Mouse (Mus musculus) liver, embryonic 11.5 days (tissue): ENCODE measurements around the gene Fbxl16. TPM values are rescaled to one million over a fixed set of nuclear protein-coding genes. Genes with fewer than 3 reads are reported as not detected.

Experiments
- ATAC-seq: fragments of 200-750 bp; cut with Nextera tagmentation; replicated peaks from 2 replicates; pipeline ENCODE4 v1.8.0; 2017; ENCODE audit warnings: moderate number of reproducible peaks, mild to moderate bottlenecking, moderate TSS enrichment, moderate library complexity; ENCODE audit not compliant: low FRiP score
- DNase-seq: peaks from one replicate; pipeline ENCODE4 v3.0.0-alpha.2; 2017; ENCODE audit warnings: low spot score
- H3K27ac ChIP-seq: fragments of 300-500 bp; sonication (generic); 2 replicates; pipeline ENCODE4 v1.5.1; 2014; ENCODE audit warnings: mild to moderate bottlenecking, low read depth, low read length, control low read depth
- H3K27me3 ChIP-seq: fragments of 300-500 bp; sonication (generic); replicated peaks from 2 replicates; pipeline ENCODE4 v1.6.1; 2014; ENCODE audit warnings: low read length, mixed read lengths; ENCODE audit not compliant: control insufficient read depth, insufficient read depth
- H3K36me3 ChIP-seq: fragments of 300-500 bp; sonication (generic); 2 replicates; pipeline ENCODE4 v1.6.1; 2014; ENCODE audit warnings: mild to moderate bottlenecking, low read length, moderate library complexity, mixed read lengths; ENCODE audit not compliant: control insufficient read depth, insufficient read depth
- H3K4me1 ChIP-seq: fragments of 300-500 bp; sonication (generic); replicated peaks from 2 replicates; pipeline ENCODE4 v1.6.1; 2014; ENCODE audit warnings: low read length, mixed read lengths; ENCODE audit not compliant: control insufficient read depth, insufficient read depth
- H3K4me2 ChIP-seq: fragments of 300-500 bp; sonication (generic); 2 replicates; pipeline ENCODE4 v1.6.1; 2014; ENCODE audit warnings: mild to moderate bottlenecking, control low read depth, moderate library complexity
- H3K4me3 ChIP-seq: fragments of 300-500 bp; sonication (generic); 2 replicates; pipeline ENCODE4 v1.5.1; 2014; ENCODE audit warnings: low read depth, low read length, control low read depth
- H3K9ac ChIP-seq: fragments of 300-500 bp; sonication (generic); 2 replicates; pipeline ENCODE4 v1.6.1; 2014; ENCODE audit warnings: low read depth, low read length, control low read depth
- H3K9me3 ChIP-seq: fragments of 300-500 bp; sonication (generic); 2 replicates; pipeline ENCODE4 v1.6.1; 2016; ENCODE audit warnings: low read length, inconsistent platforms, mixed read lengths; ENCODE audit not compliant: control insufficient read depth
- WGBS: fragments of 180-500 bp; shearing (Covaris S2); extraction: QIAGEN DNeasy Blood & Tissue Kit; methylation state at CpG from one replicate; pipeline ENCODE4 v1.1.7; 2014; 5-methylcytosine and 5-hydroxymethylcytosine counted together
- polyA plus RNA-seq: library from polyadenylated mRNA; unstranded; fragments of >200 nt; fragmentation: Nextera tagmentation; extraction: Ambion mirVana; gene quantifications from 2 replicates; pipeline ENCODE4 v1.2.1, GENCODE M21; 2014

Gene Fbxl16
- polyA plus RNA-seq, 1 experiment from 2014 or later, result 0.99 TPM

DNA sequence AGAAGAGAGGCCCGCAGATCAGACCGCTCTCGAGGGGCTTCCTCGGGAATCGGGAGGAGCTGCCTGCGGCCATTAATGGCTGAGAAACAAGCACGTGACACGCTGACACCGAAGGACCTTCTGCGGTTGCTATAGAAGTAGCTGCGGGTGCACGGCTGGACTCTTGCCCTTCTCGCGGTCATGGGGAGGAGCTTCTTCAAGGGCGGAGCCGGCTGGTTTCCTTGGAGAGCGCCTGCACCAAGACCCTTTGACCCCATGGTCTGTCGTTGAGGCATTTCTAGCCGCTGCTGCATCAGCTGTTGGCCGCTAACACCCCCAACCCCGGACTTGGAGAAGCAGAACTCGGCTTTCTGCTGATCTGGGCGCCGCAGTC, 24.4 kb downstream of the Fbxl16 start, which contains the start of gene Stub1:
Stub1 (minus strand) TSS at position 114 of the 373 bp plus-strand sequence.
- Histone ChIP-seq H3K4me3 (peak within 1 kb of the TSS; percentile 85), H3K27ac (peak within 1 kb of the TSS; percentile 97), H3K4me2 (peak within 1 kb of the TSS; percentile 99), H3K9ac (peak within 1 kb of the TSS; percentile 88), H3K36me3 (peaks cover 32% of the 10 kb centered on the region), H3K27me3 (no peaks in the 10 kb centered on the region), H3K4me1 (peaks cover 64% of the 10 kb centered on the region), H3K9me3 (no peaks in the 10 kb centered on the region)
- DNase-seq (no peak), ATAC-seq (peak; percentile 50)
- WGBS, result under 1% methylated on average over 24 of the region's 24 CpGs

DNA sequence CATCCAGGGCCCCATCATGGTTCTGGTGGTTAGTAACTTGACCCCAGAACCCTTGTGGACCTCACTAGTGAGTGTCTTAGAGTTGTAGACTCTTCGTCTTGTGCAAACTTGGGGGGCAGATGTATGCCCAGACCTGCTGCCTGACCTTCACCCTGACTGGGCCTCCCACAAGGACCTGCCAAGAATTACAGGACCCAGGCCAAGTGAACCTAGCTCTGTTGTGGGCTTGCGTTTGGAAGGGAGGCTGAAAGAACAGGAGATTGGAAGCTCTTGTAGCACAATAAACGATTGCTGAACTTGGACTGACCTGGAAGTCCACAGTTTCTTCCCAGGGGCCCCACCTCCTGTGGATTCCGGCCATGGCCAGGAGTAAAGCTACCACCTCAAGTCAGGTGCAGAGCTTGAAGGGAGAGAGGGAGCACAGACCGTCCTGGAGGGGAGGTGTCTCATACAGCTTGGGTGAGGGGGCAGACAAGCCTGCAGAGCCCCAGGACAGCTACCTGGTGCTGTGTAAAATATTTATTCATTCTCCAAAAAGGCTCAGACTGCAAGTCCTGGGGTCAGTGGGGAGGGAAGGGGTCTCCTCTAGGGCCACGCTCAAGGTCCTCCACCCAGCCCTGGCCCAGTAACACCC, 25.2 kb downstream of the Fbxl16 start:
- WGBS, result 42% methylated on average over 6 of the region's 6 CpGs
- Histone ChIP-seq H3K4me1 (peaks cover 61% of the 10 kb centered on the region), H3K36me3 (peaks cover 33% of the 10 kb centered on the region), H3K9me3 (no peaks in the 10 kb centered on the region), H3K4me2 (peak overlapping the region; percentile 99), H3K4me3 (peak overlapping the region; percentile 85), H3K27ac (peak overlapping the region; percentile 97), H3K9ac (peak overlapping the region; percentile 88), H3K27me3 (no peaks in the 10 kb centered on the region)
- DNase-seq, result no peak
- ATAC-seq, result no peak

DNA sequence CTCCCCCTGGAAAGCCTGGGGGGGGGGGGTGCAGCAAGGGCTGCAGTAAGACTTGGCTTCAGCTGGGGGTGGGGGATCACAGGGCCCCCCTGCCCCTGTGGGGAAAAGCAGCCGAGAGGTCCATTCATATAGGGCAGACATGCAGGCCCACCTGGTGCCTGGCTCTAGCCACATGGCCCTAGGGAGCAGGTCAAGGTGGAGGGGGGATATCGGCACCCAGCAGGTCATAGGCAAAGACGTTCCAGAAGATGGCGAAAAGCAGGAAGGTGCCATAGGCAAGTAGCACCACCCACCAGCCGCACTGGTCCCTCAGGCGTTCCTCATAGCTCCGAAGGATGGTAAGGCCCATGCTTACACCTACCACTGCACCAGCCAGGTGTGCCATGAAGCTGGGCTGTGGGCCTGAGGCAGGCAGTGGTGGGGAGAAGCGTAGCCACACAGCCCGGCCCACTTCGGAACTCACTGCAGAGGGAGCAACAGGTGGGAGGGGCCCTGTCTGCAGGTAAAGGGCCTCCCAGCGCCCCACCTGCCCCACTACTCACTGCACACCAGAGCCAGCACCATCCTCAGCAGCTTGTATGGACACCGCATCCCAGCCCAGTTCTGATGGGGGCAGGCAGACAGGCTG, 25.8 kb downstream of the Fbxl16 start:
- DNase-seq (no peak), ATAC-seq (no peak)
- peak overlapping the region; percentile 88 for H3K9ac ChIP-seq
- WGBS, result 91% methylated on average over 12 of the region's 12 CpGs
- no peak overlapping the region for H3K27ac ChIP-seq
- H3K27me3 ChIP-seq, result no peaks in the 10 kb centered on the region
- peak overlapping the region; percentile 99 for H3K4me2 ChIP-seq
- H3K4me3 ChIP-seq, result peak overlapping the region; percentile 85
- no peaks in the 10 kb centered on the region for H3K9me3 ChIP-seq
- H3K36me3 ChIP-seq, result peaks cover 38% of the 10 kb centered on the region
- peaks cover 60% of the 10 kb centered on the region for H3K4me1 ChIP-seq

DNA sequence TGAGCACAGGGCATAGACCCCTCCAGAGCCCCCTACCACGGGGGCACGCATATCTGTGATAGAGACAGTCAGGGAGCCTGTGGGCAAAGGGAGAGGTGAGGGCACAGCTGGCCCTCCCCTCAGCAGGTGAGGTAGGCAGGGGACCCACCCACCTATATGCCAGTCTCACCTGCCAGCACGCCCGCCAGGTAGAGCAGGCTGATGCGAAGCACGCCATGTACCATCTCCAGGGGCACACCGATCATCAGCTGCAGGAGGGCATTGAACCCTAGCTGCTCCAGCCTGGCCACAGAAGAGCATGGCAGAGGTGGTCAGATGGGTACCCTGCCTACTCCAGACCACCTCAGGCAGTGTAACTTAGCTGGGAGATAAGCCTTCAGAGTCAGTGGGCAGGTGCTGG, 26.4 kb downstream of the Fbxl16 start:
- Histone ChIP-seq H3K4me2 (peak overlapping the region; percentile 99; the same call in 1 of the 2 replicates), H3K4me3 (no peak overlapping the region), H3K36me3 (peaks cover 36% of the 10 kb centered on the region), H3K9me3 (no peaks in the 10 kb centered on the region), H3K27me3 (no peaks in the 10 kb centered on the region), H3K9ac (no peak overlapping the region), H3K4me1 (peaks cover 54% of the 10 kb centered on the region), H3K27ac (no peak overlapping the region)
- DNase-seq (no peak), ATAC-seq (no peak)
- WGBS, result 92% methylated on average over 7 of the region's 7 CpGs

- no peaks in the 10 kb centered on the region for H3K9me3 ChIP-seq
- peaks cover 51% of the 10 kb centered on the region for H3K4me1 ChIP-seq
- H3K36me3 ChIP-seq, result peaks cover 36% of the 10 kb centered on the region
- H3K27me3 ChIP-seq, result no peaks in the 10 kb centered on the region
- H3K4me3 ChIP-seq, result no peak overlapping the region; the same call in 1 of the 2 replicates
- ATAC-seq, result no peak
- no peak overlapping the region for H3K9ac ChIP-seq
- no peak for DNase-seq
- H3K27ac ChIP-seq, result no peak overlapping the region
- 93% methylated on average over 16 of the region's 16 CpGs for WGBS
- H3K4me2 ChIP-seq, result no peak overlapping the region; the same call in none of the 2 replicates
Measured at GRCm38 (mm10) chr17:25835816-25836215, 26.9 kb downstream of the Fbxl16 start.

DNA sequence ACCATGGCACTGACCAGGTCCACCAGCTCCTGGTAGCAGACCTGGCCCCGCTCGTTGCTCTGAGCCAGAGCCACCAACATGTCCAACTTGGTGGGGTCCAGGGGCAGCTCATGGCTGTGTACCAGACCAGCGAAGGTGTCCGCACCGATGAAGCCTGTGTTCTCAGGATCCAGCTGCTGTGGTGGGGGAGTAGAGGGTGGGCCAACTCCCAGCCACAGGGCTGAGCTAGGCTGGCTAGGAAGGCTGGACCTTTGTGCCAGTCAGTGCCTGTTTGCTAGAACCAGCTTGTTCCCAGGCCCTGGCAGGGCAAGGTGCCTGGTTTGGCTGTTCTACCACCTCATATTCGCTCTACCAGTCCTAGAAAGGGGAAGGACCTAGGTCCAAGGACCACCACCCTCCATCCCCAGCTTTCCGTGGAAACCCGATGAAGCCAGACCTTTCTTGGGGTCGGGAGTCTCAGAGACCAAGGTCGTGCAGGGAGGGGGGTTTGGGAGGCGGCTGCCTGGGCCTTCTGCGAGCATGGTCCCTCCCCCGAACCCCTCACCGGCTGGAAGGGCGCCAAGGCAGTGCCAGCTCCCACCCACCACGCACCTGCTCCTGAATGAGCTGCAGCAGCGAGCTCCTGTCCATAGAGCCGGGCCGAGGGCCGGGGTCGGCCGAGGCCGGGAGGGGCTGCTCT, 27.7 kb downstream of the Fbxl16 start:
- Histone ChIP-seq H3K9ac (peak overlapping the region; percentile 58), H3K27me3 (no peaks in the 10 kb centered on the region), H3K27ac (peak overlapping the region; percentile 8; the same call in 1 of the 2 replicates), H3K4me2 (peak overlapping the region; percentile 77), H3K9me3 (no peaks in the 10 kb centered on the region), H3K36me3 (peaks cover 36% of the 10 kb centered on the region), H3K4me1 (peaks cover 44% of the 10 kb centered on the region), H3K4me3 (peak overlapping the region; percentile 40)
- DNase-seq (no peak), ATAC-seq (no peak)
- 24% methylated on average over 23 of the region's 23 CpGs for WGBS

- H3K9me3 ChIP-seq, result no peaks in the 10 kb centered on the region
- DNase-seq (peak; percentile 71), ATAC-seq (no peak)
- no peaks in the 10 kb centered on the region for H3K27me3 ChIP-seq
- H3K36me3 ChIP-seq, result peaks cover 37% of the 10 kb centered on the region
- peak within 1 kb of the TSS; percentile 40 for H3K4me3 ChIP-seq
- WGBS, result 7% methylated on average over 29 of the region's 29 CpGs
- H3K4me1 ChIP-seq, result peaks cover 39% of the 10 kb centered on the region
- peak within 1 kb of the TSS; percentile 58 for H3K9ac ChIP-seq
- H3K4me2 ChIP-seq, result peak within 1 kb of the TSS; percentile 77
- H3K27ac ChIP-seq, result peak within 1 kb of the TSS; percentile 8; the same call in 1 of the 2 replicates
Measured at GRCm38 (mm10) chr17:25837076-25837410, 28.2 kb downstream of the Fbxl16 start, which contains the start of gene Rhbdl1. TSS of gene Rhbdl1 (minus strand) at chr17:25837295.

DNA sequence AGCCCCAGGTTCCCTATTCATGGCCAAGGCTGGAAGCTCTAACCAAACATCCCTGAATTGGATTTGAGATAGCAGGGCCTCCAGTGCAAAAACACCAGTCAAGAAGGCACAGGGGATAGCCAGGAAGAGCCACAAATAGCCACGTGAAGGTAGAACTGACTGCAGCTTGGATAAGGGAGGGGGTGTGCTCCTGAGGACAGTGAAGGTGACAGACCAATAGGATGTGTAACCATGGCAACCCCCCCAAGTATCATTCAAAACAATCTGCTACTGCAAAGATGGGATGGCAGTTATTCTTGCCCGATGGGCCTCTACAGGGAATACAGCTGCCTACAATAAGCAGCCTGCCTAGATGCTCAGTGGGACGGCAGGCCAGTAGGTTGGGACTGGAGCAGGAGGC, 28.6 kb downstream of the Fbxl16 start:
- peaks cover 38% of the 10 kb centered on the region for H3K4me1 ChIP-seq
- DNase-seq, result no peak
- peak overlapping the region; percentile 77 for H3K4me2 ChIP-seq
- H3K9ac ChIP-seq, result peak overlapping the region; percentile 11; the same call in 1 of the 2 replicates
- no peak for ATAC-seq
- H3K9me3 ChIP-seq, result no peaks in the 10 kb centered on the region
- whole genome bisulfite sequencing, result 59% methylated on average over 3 of the region's 3 CpGs
- peaks cover 40% of the 10 kb centered on the region for H3K36me3 ChIP-seq
- H3K4me3 ChIP-seq, result no peak overlapping the region; the same call in 1 of the 2 replicates
- H3K27ac ChIP-seq, result no peak overlapping the region
- no peaks in the 10 kb centered on the region for H3K27me3 ChIP-seq
